Comparison of ENCODE assay signal across 17 mouse cellular contexts in the genomic region with DNA sequence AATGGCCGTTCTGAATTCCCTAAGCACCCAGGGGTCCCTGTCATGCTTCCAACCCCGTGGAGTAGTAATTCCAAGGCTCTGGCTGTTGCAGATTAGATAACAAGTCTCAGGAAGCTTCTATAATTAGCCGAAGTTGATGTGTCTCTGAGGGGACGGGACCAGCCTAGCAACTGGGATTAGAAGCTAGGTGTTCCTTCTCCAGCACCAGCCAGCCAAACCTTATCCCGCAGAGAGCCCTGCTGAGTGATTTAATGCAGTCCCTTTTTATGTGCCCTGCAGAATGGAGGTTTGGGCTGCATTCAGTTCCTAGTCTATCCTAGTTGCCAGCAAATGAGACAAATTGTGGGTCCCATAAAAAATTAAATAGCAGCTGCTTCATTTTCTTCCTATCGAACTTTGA. TPM values are rescaled to one million over a fixed set of nuclear protein-coding genes. Genes with fewer than 3 reads are reported as not detected.
A peak's percentile ranks its signal among the peaks of the same experiment; 100 is the strongest.
DNase-seq lines count a peak whose midpoint lies in the region; ATAC-seq and TF ChIP-seq lines count a peak whose summit lies in the region.
"Had no signal": no experiment of that assay in that cellular context is flagged by ENCODE, and none has a peak within 500 bp of the region (broad histone marks: within the 10 kb centered on the region; RNA-seq: fewer than 3 reads in every experiment).

No protein-coding gene starts in this region.

- peak overlapping the region; percentile 29; the same call in 1 of the 2 replicates for H3K27ac ChIP-seq in heart, embryonic 10.5 days
- peak overlapping the region; percentile 40; the same call in 1 of the 2 replicates for H3K27ac ChIP-seq in hindbrain, embryonic 11.5 days (ENCODE audit: low read depth, low read length)
- no peak overlapping the region for H3K27ac ChIP-seq in hindbrain, postnatal 0 days
- peak overlapping the region; percentile 36 for H3K27ac ChIP-seq in hindbrain, embryonic 15.5 days (replicated peaks)
- H3K27ac ChIP-seq in neural tube, embryonic 14.5 days (ENCODE audit: low read depth, low read length): peak overlapping the region; percentile 81
- H3K27ac ChIP-seq: kidney, embryonic 15.5 days; limb, embryonic 10.5 days; liver, embryonic 12.5 days; lung, embryonic 15.5 days had no signal

- H3K4me3 ChIP-seq in heart, embryonic 10.5 days: no peak overlapping the region
- H3K4me3 ChIP-seq in hindbrain, embryonic 11.5 days (ENCODE audit: low read depth, low read length): no peak overlapping the region
- no peak overlapping the region for H3K4me3 ChIP-seq in hindbrain, postnatal 0 days (ENCODE audit: low read length)
- no peak overlapping the region for H3K4me3 ChIP-seq in hindbrain, embryonic 15.5 days
- H3K4me3 ChIP-seq in neural tube, embryonic 14.5 days (ENCODE audit: low read depth, low read length): no peak overlapping the region
- H3K4me3 ChIP-seq: kidney, embryonic 15.5 days; limb, embryonic 10.5 days; liver, embryonic 12.5 days; lung, embryonic 15.5 days had no signal

- no peak for DNase-seq in heart, embryonic 10.5 days (ENCODE audit: low spot score)
- DNase-seq in heart, postnatal 4 days: no peak
- no peak for DNase-seq in hindbrain, embryonic 11.5 days (ENCODE audit: low spot score)
- no peak for DNase-seq in hindbrain, postnatal 0 days (ENCODE audit: low spot score)
- no peak for DNase-seq in cerebellum, adult 9-11 months
- DNase-seq: adrenal gland, adult 8-10 months; cerebellum, adult 11-12 months; cerebellum, postnatal 36 days; layer of hippocampus, postnatal 36 days; thymus, postnatal 36 days had no signal

- WGBS in heart, embryonic 10.5 days: 13% methylated on average over 6 of the region's 6 CpGs
- 39% methylated on average over 6 of the region's 6 CpGs for WGBS in hindbrain, embryonic 11.5 days
- 19% methylated on average over 6 of the region's 6 CpGs for WGBS in hindbrain, postnatal 0 days
- WGBS in hindbrain, embryonic 15.5 days: 13% methylated on average over 6 of the region's 6 CpGs
- 7% methylated on average over 6 of the region's 6 CpGs for whole genome bisulfite sequencing in neural tube, embryonic 14.5 days

- TF ChIP-seq CTCF in hindbrain, postnatal 0 days (IDR thresholded peaks at IDR 0.05; ENCODE audit: low read depth): no peak

- H3K9me3 ChIP-seq in heart, embryonic 10.5 days: peaks cover 2% of the 10 kb centered on the region
- no peaks in the 10 kb centered on the region for H3K9me3 ChIP-seq in hindbrain, embryonic 11.5 days (ENCODE audit: control insufficient read depth, low read length)
- H3K9me3 ChIP-seq in hindbrain, postnatal 0 days (ENCODE audit: low read length): no peaks in the 10 kb centered on the region
- no peaks in the 10 kb centered on the region for H3K9me3 ChIP-seq in hindbrain, embryonic 15.5 days
- H3K9me3 ChIP-seq in neural tube, embryonic 14.5 days (ENCODE audit: control insufficient read depth, low read length): no peaks in the 10 kb centered on the region
- H3K9me3 ChIP-seq: kidney, embryonic 15.5 days; limb, embryonic 10.5 days; liver, embryonic 12.5 days; lung, embryonic 15.5 days had no signal

- no peak for ATAC-seq in hindbrain, embryonic 11.5 days (ENCODE audit: low FRiP score)
- no peak for ATAC-seq in hindbrain, postnatal 0 days
- ATAC-seq in hindbrain, embryonic 15.5 days (ENCODE audit: low FRiP score, low read depth): no peak
- peak; percentile 48; the same call in 1 of the 2 replicates for ATAC-seq in neural tube, embryonic 14.5 days (ENCODE audit: low read depth)
- ATAC-seq: forebrain, embryonic 14.5 days; liver, embryonic 12.5 days had no signal

- H3K4me1 ChIP-seq in heart, embryonic 10.5 days: peaks cover 50% of the 10 kb centered on the region
- no peaks in the 10 kb centered on the region for H3K4me1 ChIP-seq in hindbrain, embryonic 11.5 days (replicated peaks; ENCODE audit: control insufficient read depth, insufficient read depth, low read length)
- 0 out of 2 replicates have a peak, but pooled peaks cover 4% of the 10 kb centered on the region for H3K4me1 ChIP-seq in hindbrain, postnatal 0 days (ENCODE audit: insufficient read depth, low read length)
- H3K4me1 ChIP-seq in hindbrain, embryonic 15.5 days (replicated peaks): peaks cover 34% of the 10 kb centered on the region
- peaks cover 37% of the 10 kb centered on the region for H3K4me1 ChIP-seq in neural tube, embryonic 14.5 days (ENCODE audit: control insufficient read depth, insufficient read depth, low read length)

- H3K4me2 ChIP-seq in hindbrain, embryonic 11.5 days (replicated peaks; ENCODE audit: low read depth, low read length): no peak overlapping the region
- no peak overlapping the region for H3K4me2 ChIP-seq in hindbrain, postnatal 0 days (ENCODE audit: low read depth, low read length)
- no peak overlapping the region for H3K4me2 ChIP-seq in hindbrain, embryonic 15.5 days
- H3K4me2 ChIP-seq in neural tube, embryonic 14.5 days (ENCODE audit: low read depth, low read length): no peak overlapping the region
- H3K4me2 ChIP-seq: kidney, embryonic 15.5 days; liver, embryonic 12.5 days; lung, embryonic 15.5 days had no signal

- no peaks in the 10 kb centered on the region for H3K27me3 ChIP-seq in heart, embryonic 10.5 days (ENCODE audit: insufficient read depth, poor library complexity, severe bottlenecking)
- no peaks in the 10 kb centered on the region for H3K27me3 ChIP-seq in hindbrain, embryonic 11.5 days (ENCODE audit: control insufficient read depth, insufficient read depth, low read length)
- no peaks in the 10 kb centered on the region for H3K27me3 ChIP-seq in hindbrain, postnatal 0 days (ENCODE audit: insufficient read depth, low read length)
- no peaks in the 10 kb centered on the region for H3K27me3 ChIP-seq in hindbrain, embryonic 15.5 days
- no peaks in the 10 kb centered on the region for H3K27me3 ChIP-seq in neural tube, embryonic 14.5 days (ENCODE audit: control insufficient read depth, insufficient read depth, low read length)
- H3K27me3 ChIP-seq: kidney, embryonic 15.5 days; liver, embryonic 12.5 days; lung, embryonic 15.5 days had no signal

- H3K9ac ChIP-seq in hindbrain, embryonic 11.5 days (ENCODE audit: low read depth, low read length): no peak overlapping the region
- no peak overlapping the region for H3K9ac ChIP-seq in hindbrain, postnatal 0 days (replicated peaks; ENCODE audit: low read length)
- no peak overlapping the region for H3K9ac ChIP-seq in hindbrain, embryonic 15.5 days
- no peak overlapping the region for H3K9ac ChIP-seq in neural tube, embryonic 14.5 days (replicated peaks; ENCODE audit: low read depth, low read length)
- H3K9ac ChIP-seq: kidney, embryonic 15.5 days; liver, embryonic 12.5 days; lung, embryonic 15.5 days had no signal

- 0 out of 2 replicates have a peak, but pooled peaks cover 3% of the 10 kb centered on the region for H3K36me3 ChIP-seq in heart, embryonic 10.5 days
- H3K36me3 ChIP-seq in hindbrain, embryonic 11.5 days (ENCODE audit: control insufficient read depth, insufficient read depth, low read length): no peaks in the 10 kb centered on the region
- H3K36me3 ChIP-seq in hindbrain, postnatal 0 days (ENCODE audit: insufficient read depth, low read length): no peaks in the 10 kb centered on the region
- no peaks in the 10 kb centered on the region for H3K36me3 ChIP-seq in hindbrain, embryonic 15.5 days
- H3K36me3 ChIP-seq in neural tube, embryonic 14.5 days (ENCODE audit: control insufficient read depth, insufficient read depth, low read length): no peaks in the 10 kb centered on the region
- H3K36me3 ChIP-seq: kidney, embryonic 15.5 days; limb, embryonic 10.5 days; liver, embryonic 12.5 days; lung, embryonic 15.5 days had no signal

RNA-seq across cellular contexts. Expression of gene Susd4, which starts 54.0 kb away (rescaled TPM):
- polyA plus RNA-seq in heart, embryonic 10.5 days (2016; fragmentation: Nextera tagmentation; extraction: Ambion mirVana): 6.5 and 9.4 TPM in 2 replicates
- 1 to 10 TPM; 1.2 to 1.8 TPM for total RNA-seq in heart, postnatal 4 days (2021)
- polyA plus RNA-seq in hindbrain, embryonic 11.5 days (2014; fragmentation: Nextera tagmentation; extraction: Ambion mirVana): 25.9 and 27.2 TPM in 2 replicates
- total RNA-seq in hindbrain, postnatal 0 days (2014; rRNA removed): 71.1 and 77.3 TPM in 2 replicates
- polyA plus RNA-seq in hindbrain, postnatal 0 days (2015; fragmentation: Nextera tagmentation; extraction: Ambion mirVana): 74.4 and 74.9 TPM in 2 replicates
- polyA plus RNA-seq in hindbrain, embryonic 15.5 days (2015; fragmentation: Nextera tagmentation; extraction: Ambion mirVana): 66.9 and 74.6 TPM in 2 replicates
- polyA plus RNA-seq in neural tube, embryonic 14.5 days (2014; fragmentation: Nextera tagmentation; extraction: Ambion mirVana): 88.5 and 98.3 TPM in 2 replicates
